Mouse (Mus musculus): Measurements from ENCODE around the gene Mchr1.

Gene Mchr1

DNA sequence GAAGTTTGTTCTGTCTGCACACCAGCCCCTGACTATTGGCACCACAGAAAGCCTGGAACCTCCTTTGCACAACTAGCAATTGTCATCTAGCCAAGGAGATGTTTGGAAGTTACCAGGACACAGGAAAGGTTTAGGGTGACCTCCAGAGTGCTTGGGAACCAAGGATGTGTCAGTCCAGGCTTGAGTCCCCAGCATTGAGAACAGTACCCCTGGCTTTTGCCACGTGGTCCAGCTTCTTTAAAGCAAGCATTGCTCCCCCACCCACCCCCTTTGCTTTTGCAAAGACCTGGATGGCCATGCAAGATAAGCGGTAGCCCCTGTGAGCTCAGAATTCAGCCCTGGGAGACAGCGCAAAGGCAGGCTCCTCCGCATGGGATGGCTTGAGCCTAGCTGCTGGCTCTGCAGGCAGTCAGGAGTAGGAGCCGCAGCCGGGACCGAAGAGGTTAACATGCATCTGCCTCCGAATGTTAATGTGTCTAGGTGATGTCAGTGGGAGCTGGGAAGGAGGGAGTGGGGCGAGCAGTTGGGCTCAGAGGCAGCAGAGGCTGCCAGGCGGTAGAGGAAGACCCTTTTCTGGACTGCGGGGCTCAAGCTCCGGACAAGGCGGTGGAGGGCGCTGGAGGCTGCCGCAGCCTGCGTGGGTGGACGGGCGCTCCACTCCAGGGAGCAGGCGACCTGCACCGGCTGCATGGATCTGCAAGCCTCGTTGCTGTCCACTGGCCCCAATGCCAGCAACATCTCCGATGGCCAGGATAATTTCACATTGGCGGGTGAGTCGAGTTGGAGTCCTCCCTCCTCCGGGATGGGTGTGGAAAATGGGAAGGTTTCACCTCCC is at the start of gene Mchr1:
Gene Mchr1, plus strand, starts transcription at position 414 of the 835 bp plus-strand sequence.
- WGBS = 1% methylated on average over 25 of the region's 25 CpGs

- WGBS = 86% methylated on average over 2 of the region's 2 CpGs
Observed at GRCm38 (mm10) chr15:81189061-81189460, 46.2 kb upstream of the Mchr1 start.

- WGBS = under 1% methylated on average over 46 of the region's 46 CpGs
Observed at GRCm38 (mm10) chr15:81190011-81190629, 45.2 kb upstream of the Mchr1 start.

DNA sequence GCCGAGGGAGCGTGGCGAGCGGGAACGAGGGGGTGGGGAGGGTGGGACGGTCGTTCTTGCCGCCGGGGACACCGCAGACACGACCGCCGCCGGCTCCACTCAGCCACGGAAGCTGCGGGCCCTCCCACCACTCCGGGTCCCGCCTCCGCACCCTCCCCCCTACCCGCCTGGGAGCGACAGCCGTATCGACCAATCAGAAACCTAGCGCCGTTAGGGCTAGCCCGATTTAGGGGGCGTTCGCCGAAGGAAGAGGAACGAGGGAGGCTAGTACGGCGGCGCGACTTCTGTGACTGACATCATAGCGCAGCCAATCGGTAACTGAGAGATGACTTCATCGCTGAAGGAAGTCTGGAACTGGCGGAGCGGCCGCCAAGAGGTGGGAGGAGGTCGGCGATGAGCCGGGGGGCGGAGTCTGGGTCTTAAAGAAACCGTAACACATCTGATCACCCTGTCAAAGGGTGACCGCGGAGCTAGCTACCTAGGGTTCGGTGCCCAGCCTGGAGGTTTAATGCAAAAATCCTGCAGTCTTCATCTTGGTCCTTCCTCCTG is 44.6 kb upstream of the Mchr1 start, which contains the start of gene Mrtfa:
Gene Mrtfa, minus strand, starts transcription at position 128 of the 549 bp plus-strand sequence.
- WGBS = 1% methylated on average over 42 of the region's 48 CpGs

DNA sequence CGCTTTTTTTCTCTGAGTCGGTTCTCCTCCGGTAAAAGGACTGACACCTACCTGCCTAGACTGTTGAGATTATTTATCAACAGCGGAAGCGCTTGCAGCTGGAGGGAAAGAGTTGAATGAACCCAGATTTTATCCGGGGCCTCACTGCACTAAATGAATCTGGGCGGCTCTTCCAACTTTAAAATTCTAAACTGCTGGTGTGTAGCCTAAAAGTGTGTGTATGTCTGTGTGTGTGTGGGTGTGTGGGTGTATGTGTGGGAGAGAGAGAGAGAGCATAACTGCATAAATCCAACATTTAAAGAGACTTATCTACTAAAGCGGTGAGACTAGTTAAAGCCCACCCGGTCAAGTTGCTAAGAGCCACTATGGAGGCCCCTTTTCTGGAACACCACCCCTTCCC is 44.0 kb upstream of the Mchr1 start:
- 11% methylated on average over 9 of the region's 9 CpGs for WGBS

GRCm38 (mm10) chr15:81192316-81192715 is 43.0 kb upstream of the Mchr1 start:
- 83% methylated on average over 5 of the region's 5 CpGs for WGBS

- 94% methylated on average over 8 of the region's 8 CpGs for WGBS
Observed at GRCm38 (mm10) chr15:81192858-81193257, 42.4 kb upstream of the Mchr1 start.

GRCm38 (mm10) chr15:81194791-81195190 is 40.5 kb upstream of the Mchr1 start:
- WGBS = 92% methylated on average over 6 of the region's 6 CpGs

GRCm38 (mm10) chr15:81195447-81195846 is 39.9 kb upstream of the Mchr1 start:
- WGBS = 72% methylated on average over 4 of the region's 4 CpGs

GRCm38 (mm10) chr15:81197197-81197596 is 38.1 kb upstream of the Mchr1 start:
- 94% methylated on average over 10 of the region's 10 CpGs for WGBS

GRCm38 (mm10) chr15:81198447-81198846 is 36.9 kb upstream of the Mchr1 start:
- 96% methylated on average over 5 of the region's 5 CpGs for whole genome bisulfite sequencing

DNA sequence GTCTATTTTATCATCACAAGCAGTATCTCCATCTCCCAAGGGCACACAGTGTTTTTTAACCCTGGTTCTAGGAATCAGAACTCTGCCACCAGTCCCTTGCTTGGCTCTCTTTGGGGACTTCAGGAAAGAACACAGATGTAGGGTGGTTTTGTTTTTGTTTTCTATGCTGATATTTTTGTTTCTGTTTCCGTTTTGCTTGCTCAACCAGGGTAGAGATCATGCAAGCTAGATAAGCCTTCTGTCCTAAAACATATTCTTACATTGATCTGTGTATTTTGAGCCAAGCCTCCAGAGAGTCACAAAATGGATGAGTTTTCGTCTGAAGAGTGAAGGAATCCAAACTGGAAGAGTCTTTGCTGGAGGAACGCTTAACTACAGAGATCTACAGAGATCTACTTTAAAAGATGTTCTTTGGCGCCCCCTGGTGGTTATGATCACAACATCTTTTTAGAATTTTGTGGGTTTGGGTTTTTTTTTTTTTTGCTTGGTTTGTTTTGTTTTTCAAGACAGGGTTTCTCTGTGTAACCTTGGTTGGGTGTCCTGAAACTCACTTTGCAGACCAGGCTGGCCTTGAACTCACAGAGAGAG is 35.8 kb upstream of the Mchr1 start:
- WGBS = 7% methylated on average over 4 of the region's 4 CpGs

DNA sequence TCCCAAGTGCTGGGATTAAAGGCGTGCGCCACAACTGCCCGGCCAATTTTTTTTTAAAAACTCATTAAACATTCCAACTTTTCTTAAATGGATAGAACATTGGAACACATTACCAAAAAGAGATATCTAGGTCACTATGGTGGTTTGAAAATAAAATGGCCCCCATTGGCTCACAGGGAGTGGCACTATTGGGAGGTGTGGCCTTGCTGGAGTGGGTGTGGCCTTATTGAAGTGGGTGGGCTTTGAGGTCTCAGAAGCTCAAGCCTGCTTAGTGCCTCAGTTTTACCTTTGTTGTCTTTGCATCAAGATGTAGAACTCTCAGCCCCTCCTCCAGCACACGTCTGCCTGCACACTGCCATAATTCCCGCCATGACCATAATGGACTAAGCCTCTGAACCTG is 32.8 kb upstream of the Mchr1 start:
- 94% methylated on average over 5 of the region's 5 CpGs for WGBS

- WGBS = 54% methylated on average over 5 of the region's 5 CpGs
Observed at GRCm38 (mm10) chr15:81210496-81210895, 24.8 kb upstream of the Mchr1 start.

- WGBS = 64% methylated on average over 15 of the region's 15 CpGs
Observed at GRCm38 (mm10) chr15:81212976-81213375, 22.3 kb upstream of the Mchr1 start.

- WGBS = 59% methylated on average over 19 of the region's 19 CpGs
Observed at GRCm38 (mm10) chr15:81216906-81217653, 18.2 kb upstream of the Mchr1 start.

GRCm38 (mm10) chr15:81219054-81219453 is 16.2 kb upstream of the Mchr1 start:
- 81% methylated on average over 6 of the region's 6 CpGs for WGBS

DNA sequence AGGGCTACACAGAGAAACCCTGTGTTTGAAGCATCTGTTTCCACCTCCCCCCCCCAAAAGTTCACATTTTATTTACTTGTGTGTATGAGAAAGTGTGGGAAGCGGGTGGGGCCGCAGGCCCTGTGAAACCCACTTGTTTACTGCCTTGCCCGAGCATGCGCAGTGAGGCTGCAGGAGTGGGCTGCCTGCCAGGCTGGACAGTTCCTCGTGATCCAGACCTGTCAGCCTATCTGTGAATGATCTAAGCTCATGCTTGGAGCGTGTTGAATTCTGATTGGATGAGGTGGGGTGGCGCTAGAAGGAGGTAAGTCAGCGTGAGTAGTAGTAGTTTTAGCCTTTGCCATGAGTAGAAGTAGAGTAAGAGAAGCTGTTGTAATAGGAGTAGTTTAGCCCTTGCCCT is 15.2 kb upstream of the Mchr1 start:
- WGBS = 82% methylated on average over 8 of the region's 8 CpGs

GRCm38 (mm10) chr15:81221446-81221845 is 13.9 kb upstream of the Mchr1 start:
- 84% methylated on average over 6 of the region's 6 CpGs for WGBS

DNA sequence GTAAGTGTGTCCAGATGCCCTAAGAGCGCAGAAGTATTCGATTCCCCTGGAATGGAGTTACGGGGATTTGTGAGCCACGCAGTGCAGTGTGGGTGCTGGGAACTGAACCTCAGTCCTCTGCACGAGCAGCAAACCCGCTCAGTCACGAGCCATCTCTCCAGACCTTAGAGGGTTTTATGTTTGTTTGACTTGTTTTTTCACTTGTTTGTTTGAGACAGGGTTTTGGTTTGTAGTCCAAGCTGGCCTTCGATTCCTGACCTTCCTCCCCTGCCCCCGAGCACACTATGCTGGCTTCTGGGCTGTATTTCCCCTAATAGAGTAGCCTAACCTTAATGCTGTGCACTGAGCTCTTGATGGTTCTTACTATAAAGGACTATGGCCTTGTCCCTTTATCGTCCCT is 10.3 kb upstream of the Mchr1 start:
- 95% methylated on average over 10 of the region's 10 CpGs for WGBS

DNA sequence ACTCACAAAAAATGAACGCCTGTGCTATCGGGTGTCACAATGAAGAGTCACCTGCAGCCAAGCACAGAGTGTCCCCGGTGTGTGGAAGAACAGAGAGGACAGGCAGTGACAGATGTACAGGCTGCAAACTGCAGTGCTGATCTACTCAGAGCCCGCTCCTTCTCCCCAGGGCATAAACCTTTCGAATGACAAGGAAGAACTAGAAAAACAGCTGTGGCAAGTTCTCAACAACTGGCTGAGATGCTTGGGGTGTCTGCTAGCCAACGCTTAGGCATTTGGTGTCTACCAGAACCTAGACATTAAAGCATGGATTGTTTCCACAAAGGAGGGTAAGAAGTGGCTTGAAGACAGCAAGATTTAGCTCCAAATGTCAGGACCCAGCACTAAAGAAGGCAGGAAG is 9.6 kb upstream of the Mchr1 start:
- 85% methylated on average over 6 of the region's 6 CpGs for WGBS

- 79% methylated on average over 4 of the region's 4 CpGs for WGBS
Observed at GRCm38 (mm10) chr15:81226796-81227195, 8.5 kb upstream of the Mchr1 start.

Data from cerebral cortex, adult 2 months (tissue).